Mouse (Mus musculus) kidney, adult 2 months (tissue): ENCODE measurements around the gene Ubxn2a.

Experiments used
- CTCF ChIP-seq: fragments of 200-500 bp; conservative IDR thresholded peaks from 2 replicates; pipeline ENCODE4 v1.5.1; 2011; ENCODE audit warnings: low read depth, mild to moderate bottlenecking, control low read depth, low read length, moderate library complexity, mixed read lengths; ENCODE audit not compliant: insufficient read depth, insufficient read length
- POLR2A ChIP-seq: fragments of 200-500 bp; IDR thresholded peaks from one replicate; pipeline ENCODE4 v1.6.1; 2011; ENCODE audit warnings: low read depth, low read length, control low read depth

GRCm38 (mm10) chr12:4875623-4876022 lies 31.9 kb downstream of the Ubxn2a start:
- TF ChIP-seq CTCF (no peak), POLR2A (no peak)
